In genomic region chr4:150250549-150251422, GRCm38 (mm10) we compare ENCODE assay signal across 9 mouse cellular contexts. TPM values are rescaled to one million over a fixed set of nuclear protein-coding genes. Genes with fewer than 3 reads are reported as not detected.
DNase-seq lines count a peak whose midpoint lies in the region; ATAC-seq lines count a peak whose summit lies in the region.
"Had no signal": no experiment of that assay in that cellular context is flagged by ENCODE, and none has a peak within 500 bp of the region (broad histone marks: within the 10 kb centered on the region; RNA-seq: fewer than 3 reads in every experiment).

No protein-coding gene starts in this region.

- DNase-seq in embryo, embryonic 10 days (ENCODE audit: low spot score) = peak; percentile 52
- DNase-seq in embryo, embryonic 11 days = no peak
- peak; percentile 56 for DNase-seq in A20 (ENCODE audit: low read depth, low spot score)
- no peak for DNase-seq in forebrain, embryonic 11.5 days (ENCODE audit: low spot score)
- peak; percentile 76 to 77 for DNase-seq in kidney, adult 8-10 months
- no peak for DNase-seq in left cerebral cortex, postnatal 36 days (ENCODE audit: low spot score in 2 of 2)
- DNase-seq in thymus, adult 18-20 months = no peak

- H3K4me3 ChIP-seq in forebrain, embryonic 11.5 days (ENCODE audit: low read depth, low read length) = no peak overlapping the region
- H3K4me3 ChIP-seq in stomach, embryonic 15.5 days (replicated peaks) = no peak overlapping the region

- H3K4me2 ChIP-seq in forebrain, embryonic 11.5 days (ENCODE audit: low read depth, low read length, severe bottlenecking) = no peak overlapping the region
- H3K4me2 ChIP-seq in stomach, embryonic 15.5 days = no peak overlapping the region

- 0 out of 2 replicates have a peak, but pooled peaks cover 2% of the 10 kb centered on the region for H3K4me1 ChIP-seq in forebrain, embryonic 11.5 days (replicated peaks; ENCODE audit: control insufficient read depth, insufficient read depth, low read length)
- no peaks in the 10 kb centered on the region for H3K4me1 ChIP-seq in stomach, embryonic 15.5 days

- H3K36me3 ChIP-seq in forebrain, embryonic 11.5 days (ENCODE audit: control insufficient read depth, insufficient read depth, low read length) = peaks cover 14% of the 10 kb centered on the region; the same call in 1 of the 2 replicates
- peaks cover 33% of the 10 kb centered on the region for H3K36me3 ChIP-seq in stomach, embryonic 15.5 days

- H3K9me3 ChIP-seq in forebrain, embryonic 11.5 days (ENCODE audit: control insufficient read depth, low read length) = no peaks in the 10 kb centered on the region
- no peaks in the 10 kb centered on the region for H3K9me3 ChIP-seq in stomach, embryonic 15.5 days
- H3K9me3 ChIP-seq: G1E had no signal

- H3K27me3 ChIP-seq in forebrain, embryonic 11.5 days (ENCODE audit: control insufficient read depth, insufficient read depth, low read length) = no peaks in the 10 kb centered on the region
- no peaks in the 10 kb centered on the region for H3K27me3 ChIP-seq in stomach, embryonic 15.5 days (replicated peaks)

- 45% methylated on average over 18 of the region's 18 CpGs for WGBS in forebrain, embryonic 11.5 days
- 59% methylated on average over 18 of the region's 18 CpGs for WGBS in stomach, embryonic 15.5 days

- intact Hi-C loops in left cerebral cortex, postnatal 36 days (cut with DNase I) = no loop called here

- ATAC-seq in forebrain, embryonic 11.5 days (replicated peaks; ENCODE audit: low FRiP score) = no peak
- ATAC-seq in stomach, embryonic 15.5 days (ENCODE audit: insufficient read depth, low FRiP score, low read depth) = no peak

- H3K27ac ChIP-seq in forebrain, embryonic 11.5 days (ENCODE audit: low read depth, low read length) = peak overlapping the region; percentile 33; the same call in 1 of the 2 replicates
- peak overlapping the region; percentile 1; the same call in 1 of the 2 replicates for H3K27ac ChIP-seq in stomach, embryonic 15.5 days

- H3K9ac ChIP-seq in forebrain, embryonic 11.5 days (ENCODE audit: low read length) = peak overlapping the region; percentile 10; the same call in 1 of the 2 replicates
- no peak overlapping the region for H3K9ac ChIP-seq in stomach, embryonic 15.5 days

RNA-seq across cellular contexts. Expression of gene Eno1, which starts 14.3 kb away (rescaled TPM):
- 1,858 and 1,977 TPM in 2 replicates for polyA plus RNA-seq in forebrain, embryonic 11.5 days (2014; fragmentation: Nextera tagmentation; extraction: Ambion mirVana)
- polyA plus RNA-seq in stomach, embryonic 15.5 days (2015; fragmentation: Nextera tagmentation; extraction: Ambion mirVana) = 1,302 and 1,597 TPM in 2 replicates
- 100 to 1,000 TPM; 416 to 459 TPM for total RNA-seq in left cerebral cortex, postnatal 36 days (2021)

RNA-seq across cellular contexts. Expression of gene Rere, which starts 30.7 kb away (rescaled TPM):
- 51.6 and 56.2 TPM in 2 replicates for polyA plus RNA-seq in forebrain, embryonic 11.5 days (2014; fragmentation: Nextera tagmentation; extraction: Ambion mirVana)
- polyA plus RNA-seq in stomach, embryonic 15.5 days (2015; fragmentation: Nextera tagmentation; extraction: Ambion mirVana) = 23.7 and 33.3 TPM in 2 replicates
- total RNA-seq in left cerebral cortex, postnatal 36 days (2021) = 100 to 1,000 TPM in 1 of 2 experiments, 10 to 100 TPM in 1; 86.7 to 131 TPM

RNA-seq across cellular contexts. Expression of gene Car6, which starts 49.7 kb away (rescaled TPM):
- polyA plus RNA-seq in forebrain, embryonic 11.5 days (2014; fragmentation: Nextera tagmentation; extraction: Ambion mirVana) = not detected in 2 replicates
- polyA plus RNA-seq in stomach, embryonic 15.5 days (2015; fragmentation: Nextera tagmentation; extraction: Ambion mirVana) = not detected in 2 replicates
- total RNA-seq in left cerebral cortex, postnatal 36 days (2021) = not detected
- total RNA-seq: G1E had no signal
- polyA plus RNA-seq: G1E had no signal

Comparison
In these comparisons a context has a peak if more than half of its experiments do, and no peak if none do; other contexts are left out.
1. DNase-seq: peak in embryo, embryonic 10 days (single experiment), A20 (single experiment) and kidney, adult 8-10 months (2 of 2); none in embryo, embryonic 11 days (single experiment), forebrain, embryonic 11.5 days (single experiment), left cerebral cortex, postnatal 36 days (0 of 2) and thymus, adult 18-20 months (0 of 2).